Mouse (Mus musculus): ENCODE results near the gene Ankrd6. TPM values are rescaled to one million over a fixed set of nuclear protein-coding genes. Genes with fewer than 3 reads are reported as not detected.

Ankrd6 gene
- total RNA-seq, 2 experiments from 2014 or later = 41.9 to 56.6 TPM

GRCm38 (mm10) chr4:32956423-32956822 lies 5.8 kb upstream of the Ankrd6 start:
- intact Hi-C loops (cut with DNase I) = loop anchor here (10.0 kb wide), 1 partner anchor 212 kb away; no protein-coding TSS in a partner anchor
- DNase-seq (ENCODE audit: low spot score in 2 of 2) = no peak

- intact Hi-C loops (cut with DNase I) = loop anchor here (2.0 to 10.0 kb wide), 2 partner anchors 66 to 208 kb away; no protein-coding TSS in a partner anchor
- DNase-seq (ENCODE audit: low spot score in 2 of 2) = no peak
These were observed 2.0 kb upstream of the Ankrd6 start for GRCm38 (mm10) chr4:32952681-32953080.

- intact Hi-C loops (cut with DNase I) = loop anchor here (2.0 to 10.0 kb wide), 3 partner anchors 32 to 206 kb away; partner anchors contain the start of genes Lyrm2 and Rragd
- no peak for DNase-seq (ENCODE audit: low spot score in 2 of 2)
These were observed 647 bp upstream of the Ankrd6 start for GRCm38 (mm10) chr4:32951035-32951940.

GRCm38 (mm10) chr4:32948696-32949095 lies 1.9 kb downstream of the Ankrd6 start:
- no peak for DNase-seq (ENCODE audit: low spot score in 2 of 2)
- intact Hi-C loops (cut with DNase I) = loop anchor here (10.0 kb wide), 1 partner anchor 84 kb away; no protein-coding TSS in a partner anchor

GRCm38 (mm10) chr4:32947631-32948030 lies 3.0 kb downstream of the Ankrd6 start:
- no peak for DNase-seq (ENCODE audit: low spot score in 2 of 2)
- intact Hi-C loops (cut with DNase I) = loop anchor here (10.0 kb wide), 1 partner anchor 83 kb away; no protein-coding TSS in a partner anchor

- intact Hi-C loops (cut with DNase I) = loop anchor here (10.0 kb wide), 1 partner anchor 76 kb away; no protein-coding TSS in a partner anchor
- no peak for DNase-seq (ENCODE audit: low spot score in 2 of 2)
These were observed 9.7 kb downstream of the Ankrd6 start for GRCm38 (mm10) chr4:32940984-32941383.

- intact Hi-C loops (cut with DNase I) = loop anchor here (10.0 kb wide), 1 partner anchor 75 kb away; no protein-coding TSS in a partner anchor
- no peak for DNase-seq (ENCODE audit: low spot score in 2 of 2)
These were observed 10.7 kb downstream of the Ankrd6 start for GRCm38 (mm10) chr4:32939964-32940363.

- no peak for DNase-seq (ENCODE audit: low spot score in 2 of 2)
- intact Hi-C loops (cut with DNase I) = no loop called here
These were observed 11.1 kb downstream of the Ankrd6 start for GRCm38 (mm10) chr4:32939521-32939920.

GRCm38 (mm10) chr4:32936762-32937341 lies 13.8 kb downstream of the Ankrd6 start:
- intact Hi-C loops (cut with DNase I) = no loop called here
- DNase-seq (ENCODE audit: low spot score in 2 of 2) = no peak

GRCm38 (mm10) chr4:32932056-32932455 lies 18.6 kb downstream of the Ankrd6 start:
- no peak for DNase-seq (ENCODE audit: low spot score in 2 of 2)
- intact Hi-C loops (cut with DNase I) = no loop called here

GRCm38 (mm10) chr4:32929750-32930149 lies 20.9 kb downstream of the Ankrd6 start:
- intact Hi-C loops (cut with DNase I) = no loop called here

GRCm38 (mm10) chr4:32928692-32929448 lies 21.8 kb downstream of the Ankrd6 start:
- no peak for DNase-seq (ENCODE audit: low spot score in 2 of 2)
- intact Hi-C loops (cut with DNase I) = no loop called here

More at GRCm38 (mm10) chr4:32929750-32930149, 20.9 kb downstream of the Ankrd6 start:
- DNase-seq (ENCODE audit: low spot score in 2 of 2) = no peak

GRCm38 (mm10) chr4:32923891-32924294 lies 26.7 kb downstream of the Ankrd6 start:
- intact Hi-C loops (cut with DNase I) = loop anchor here (5.0 kb wide), 1 partner anchor 37 kb away; no protein-coding TSS in a partner anchor
- DNase-seq (ENCODE audit: low spot score in 2 of 2) = no peak

- intact Hi-C loops (cut with DNase I) = loop anchor here (5.0 kb wide), 1 partner anchor 36 kb away; no protein-coding TSS in a partner anchor
- no peak for DNase-seq (ENCODE audit: low spot score in 2 of 2)
These were observed 27.2 kb downstream of the Ankrd6 start for GRCm38 (mm10) chr4:32923436-32923835.

- intact Hi-C loops (cut with DNase I) = loop anchor here (5.0 kb wide), 1 partner anchor 36 kb away; no protein-coding TSS in a partner anchor
These were observed 27.8 kb downstream of the Ankrd6 start for GRCm38 (mm10) chr4:32922871-32923270.

GRCm38 (mm10) chr4:32920863-32921262 lies 29.8 kb downstream of the Ankrd6 start:
- intact Hi-C loops (cut with DNase I) = loop anchor here (5.0 kb wide), 1 partner anchor 34 kb away; no protein-coding TSS in a partner anchor
- no peak for DNase-seq (ENCODE audit: low spot score in 2 of 2)

More at GRCm38 (mm10) chr4:32922871-32923270, 27.8 kb downstream of the Ankrd6 start:
- DNase-seq (ENCODE audit: low spot score in 2 of 2) = no peak

GRCm38 (mm10) chr4:32918571-32918970 lies 32.1 kb downstream of the Ankrd6 start:
- no peak for DNase-seq (ENCODE audit: low spot score in 2 of 2)
- intact Hi-C loops (cut with DNase I) = no loop called here

GRCm38 (mm10) chr4:32916689-32917385 lies 33.8 kb downstream of the Ankrd6 start:
- no peak for DNase-seq (ENCODE audit: low spot score in 2 of 2)
- intact Hi-C loops (cut with DNase I) = no loop called here

- no peak for DNase-seq (ENCODE audit: low spot score in 2 of 2)
- intact Hi-C loops (cut with DNase I) = no loop called here
These were observed 34.7 kb downstream of the Ankrd6 start for GRCm38 (mm10) chr4:32915928-32916327.
